Mouse (Mus musculus): ENCODE measurements around the gene Sufu. TPM values are rescaled to one million over a fixed set of nuclear protein-coding genes. Genes with fewer than 3 reads are reported as not detected.

The Sufu gene
- 10 to 100 TPM; 10.7 to 10.9 TPM for total RNA-seq (2023)

GRCm38 (mm10) chr19:46396686-46397435 is at the start of gene Sufu:
TSS of gene Sufu (plus strand) at chr19:46396896.

GRCm38 (mm10) chr19:46350168-46350932 is 46.3 kb upstream of the Sufu start, which contains the start of gene 2310034G01Rik:
TSS of gene 2310034G01Rik (minus strand) at chr19:46350302.

GRCm38 (mm10) chr19:46395109-46396009 is 1.3 kb upstream of the Sufu start, which contains the start of gene Actr1a:
TSS of gene Actr1a (minus strand) at chr19:46395748.

GRCm38 (mm10) chr19:46501401-46502068 is 104.8 kb downstream of the Sufu start, which contains the start of gene Trim8:
TSS of gene Trim8 (plus strand) at chr19:46501702.

Other genes starting within 250 kb of the Sufu start
- gene Pitx3, start 248.6 kb upstream of the Sufu start, total RNA-seq (2023): not detected
- gene Gbf1, start 244.4 kb upstream of the Sufu start, total RNA-seq (2023): 10 to 100 TPM; 56.1 to 58.1 TPM
- 10 to 100 TPM; 42.5 to 44.2 TPM for gene Nfkb2, start 92.6 kb upstream of the Sufu start, total RNA-seq (2023)
- under 1 TPM; 0.09 to 0.80 TPM for gene Psd, start 69.7 kb upstream of the Sufu start, total RNA-seq (2023)
- 1 to 10 TPM; 3.3 to 3.9 TPM for gene Fbxl15, start 68.7 kb upstream of the Sufu start, total RNA-seq (2023)
- gene Cuedc2, start 58.2 kb upstream of the Sufu start, total RNA-seq (2023): 10 to 100 TPM; 96.2 to 98.6 TPM
- gene Mfsd13a, start 55.8 kb upstream of the Sufu start, total RNA-seq (2023): 10 to 100 TPM; 25.0 to 27.9 TPM
- gene 2310034G01Rik, start 46.6 kb upstream of the Sufu start, total RNA-seq (2023): not detected
- 10 to 100 TPM; 87.0 to 95.1 TPM for gene Actr1a, start 1.1 kb upstream of the Sufu start, total RNA-seq (2023)
- gene Trim8, start 104.8 kb downstream of the Sufu start, total RNA-seq (2023): 10 to 100 TPM; 47.4 to 56.4 TPM
- 1 to 10 TPM; 9.7 to 9.9 TPM for gene Arl3, start 176.3 kb downstream of the Sufu start, total RNA-seq (2023)
- 1 to 10 TPM; 8.8 to 9.8 TPM for gene Sfxn2, start 176.5 kb downstream of the Sufu start, total RNA-seq (2023)
- gene Wbp1l, start 202.2 kb downstream of the Sufu start, total RNA-seq (2023): 10 to 100 TPM; 71.7 to 72.7 TPM

All from neutrophil, adult 59 days (primary cell).